Mouse (Mus musculus): ENCODE results near the gene Klrb1.

- no peak for TF ChIP-seq GATA1 (IDR thresholded peaks at IDR 0.05; ENCODE audit: low read length)
- TF ChIP-seq TAL1 (IDR thresholded peaks at IDR 0.05; ENCODE audit: low read length), result no peak
These were observed 52.9 kb downstream of the Klrb1 start for GRCm38 (mm10) chr6:128669936-128670335.
